Mouse (Mus musculus): ENCODE results near the gene Pik3ap1.
"Not testable (repeated sequence)": the region's sequence is repeated elsewhere in the genome, so short reads cannot be mapped to it uniquely, and the experiment has no call there.

The Pik3ap1 gene

DNA sequence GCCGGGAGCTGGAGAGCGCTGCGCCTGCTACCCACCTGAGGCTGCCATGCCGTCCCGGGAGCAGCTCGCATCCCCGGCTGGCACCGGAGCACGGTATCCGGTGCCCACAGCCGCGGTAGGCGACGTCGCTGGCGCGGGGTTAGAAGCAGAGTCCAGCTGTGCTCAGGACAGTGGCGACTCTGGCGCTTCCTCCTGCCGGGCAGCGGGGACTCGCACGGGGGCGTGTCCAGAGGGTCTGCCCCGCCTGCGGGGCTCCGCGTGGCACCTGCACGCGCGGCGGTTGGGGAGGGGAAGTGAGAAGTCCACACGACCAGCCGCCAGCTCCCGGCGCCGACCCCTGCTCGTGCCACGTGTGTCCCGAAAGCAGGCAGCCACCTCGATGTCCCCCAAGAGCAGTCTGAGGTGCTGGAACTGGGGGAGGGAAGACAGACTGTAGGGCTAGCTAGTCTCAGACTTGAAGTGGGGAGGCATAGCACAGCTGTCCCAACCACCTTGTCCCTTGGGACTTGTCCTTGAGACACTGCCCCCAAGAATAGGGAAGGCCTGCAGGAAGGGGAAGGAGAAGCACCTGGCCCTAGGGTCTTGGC, at the start of gene Pik3ap1:
Gene Pik3ap1, minus strand, starts transcription at position 181 of the 587 bp plus-strand sequence.
- peak; percentile 33 to 34 for DNase-seq (ENCODE audit: low spot score in 2 of 2)

DNA sequence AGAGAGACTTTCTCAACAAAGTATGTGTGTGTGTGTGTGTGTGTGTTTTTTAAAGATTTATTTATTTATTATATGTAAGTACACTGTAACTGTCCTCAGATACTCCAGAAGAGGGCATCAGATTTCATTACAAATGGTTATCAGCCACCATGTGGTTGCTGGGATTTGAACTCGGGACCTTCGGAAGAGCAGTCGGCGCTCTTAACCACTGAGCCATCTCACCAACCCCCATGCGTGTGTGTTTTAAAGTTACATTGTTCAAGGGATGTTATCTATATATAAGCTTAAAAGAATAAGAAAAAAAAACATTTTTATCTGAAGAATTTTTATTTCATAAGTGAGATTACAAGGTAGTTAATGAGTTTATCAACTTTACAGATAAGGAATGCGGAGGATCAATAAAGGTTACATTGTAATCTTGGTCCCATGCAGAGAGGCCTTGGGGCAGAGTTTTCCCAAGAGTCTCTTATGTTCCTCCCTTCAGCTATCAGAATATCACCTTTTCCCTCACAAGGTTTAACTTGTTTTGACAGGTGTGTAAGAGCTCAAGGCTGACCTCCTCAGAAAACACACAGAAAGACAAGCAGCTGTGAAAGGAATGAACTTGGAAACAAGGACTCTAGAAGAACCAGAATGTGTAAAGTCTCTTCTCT, 46.7 kb upstream of the Pik3ap1 start:
- DNase-seq (ENCODE audit: low spot score in 2 of 2), result not testable (repeated sequence)

- not testable (repeated sequence) for DNase-seq (ENCODE audit: low spot score in 2 of 2)
Observed at GRCm38 (mm10) chr19:41425927-41426772, 41.2 kb upstream of the Pik3ap1 start.

DNA sequence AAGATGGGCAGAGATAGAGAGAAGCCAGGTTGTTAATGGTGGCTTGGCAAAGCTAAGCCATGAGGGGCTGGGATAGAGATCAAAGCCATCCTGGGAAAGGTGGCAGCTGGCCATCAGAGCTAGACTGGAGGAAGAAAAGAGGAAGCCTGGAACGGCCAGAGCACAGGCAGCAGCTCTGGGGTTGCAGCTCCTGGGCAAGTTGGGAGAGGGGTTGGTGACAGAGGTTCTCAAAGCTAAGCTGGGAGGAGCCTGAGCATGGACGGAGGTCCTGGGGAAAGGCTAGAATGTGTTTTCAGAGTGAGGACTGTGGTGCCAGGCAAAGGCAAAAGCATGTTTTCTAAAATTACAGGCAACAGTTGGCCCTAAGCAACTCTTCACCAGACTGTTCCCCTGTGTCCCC, 36.4 kb upstream of the Pik3ap1 start:
- DNase-seq (ENCODE audit: low spot score in 2 of 2), result no peak

- no peak for DNase-seq (ENCODE audit: low spot score in 2 of 2)
Observed at GRCm38 (mm10) chr19:41418786-41419185, 33.9 kb upstream of the Pik3ap1 start.

GRCm38 (mm10) chr19:41417995-41418394, 33.1 kb upstream of the Pik3ap1 start:
- DNase-seq (ENCODE audit: low spot score in 2 of 2), result no peak

DNA sequence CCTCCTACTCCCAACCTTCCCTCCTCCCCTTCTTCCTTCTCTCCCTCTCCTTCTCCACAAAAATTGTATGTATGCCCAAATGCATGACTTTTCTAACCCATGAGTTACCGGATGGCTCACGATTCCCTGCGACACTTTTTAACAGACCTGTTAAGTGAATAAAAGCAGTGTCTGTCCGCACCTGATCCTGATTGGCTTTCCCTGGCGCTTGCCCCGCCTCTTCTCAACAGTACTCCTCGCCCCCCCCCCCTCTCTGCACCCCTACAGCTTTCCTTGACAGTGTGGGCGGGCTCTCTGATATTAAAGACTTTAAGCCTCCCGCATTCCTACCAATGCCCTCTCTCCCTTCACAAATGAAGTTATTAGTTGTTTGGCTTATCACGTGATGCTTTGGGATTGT, 31.3 kb upstream of the Pik3ap1 start:
- no peak for DNase-seq (ENCODE audit: low spot score in 2 of 2)

DNA sequence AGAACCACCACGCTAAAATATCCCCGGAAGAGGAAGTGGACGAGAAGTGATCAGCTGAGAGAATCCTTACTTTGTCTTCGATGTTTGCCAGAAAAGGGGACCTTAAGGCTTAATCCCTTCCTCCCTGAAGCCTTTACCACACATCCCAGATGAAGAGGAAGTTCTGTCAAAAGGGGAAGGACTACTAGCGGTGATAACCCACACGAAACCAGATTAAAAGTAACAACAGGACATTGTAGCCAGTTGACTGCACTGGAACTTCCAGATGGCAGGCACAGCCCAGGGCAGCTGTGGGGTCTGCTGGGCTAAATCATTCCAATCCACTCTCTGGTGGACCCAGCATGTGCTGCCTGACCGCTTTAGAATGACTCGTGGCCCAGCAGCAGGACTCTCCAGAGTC, 17.7 kb upstream of the Pik3ap1 start:
- peak; percentile 8 to 35 for DNase-seq (ENCODE audit: low spot score in 2 of 2)

- no peak for DNase-seq (ENCODE audit: low spot score in 2 of 2)
Observed at GRCm38 (mm10) chr19:41390856-41391255, 6.0 kb upstream of the Pik3ap1 start.

DNA sequence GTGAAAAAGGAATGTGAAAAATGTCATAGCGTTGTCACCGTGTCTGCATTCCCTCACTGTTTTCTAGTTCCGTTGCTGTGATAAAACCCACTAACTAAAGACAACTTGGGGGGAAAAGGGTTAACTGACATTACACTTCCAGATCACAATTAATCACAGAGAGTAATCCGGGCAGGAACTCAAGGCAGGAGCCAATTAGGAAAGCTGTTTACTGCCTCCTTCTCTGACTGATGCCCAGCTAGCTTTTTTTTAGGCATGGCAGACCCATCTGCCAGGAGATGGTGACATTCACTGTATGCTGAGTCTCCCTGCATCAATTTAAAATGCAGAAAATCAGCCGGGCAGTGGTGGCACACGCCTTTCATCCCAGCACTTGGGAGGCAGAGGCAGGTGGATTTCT, 4.4 kb upstream of the Pik3ap1 start:
- DNase-seq (ENCODE audit: low spot score in 2 of 2), result no peak

GRCm38 (mm10) chr19:41388242-41388641, 3.3 kb upstream of the Pik3ap1 start:
- no peak for DNase-seq (ENCODE audit: low spot score in 2 of 2)

- DNase-seq (ENCODE audit: low spot score in 2 of 2), result no peak
Observed at GRCm38 (mm10) chr19:41387262-41387661, 2.4 kb upstream of the Pik3ap1 start.

DNA sequence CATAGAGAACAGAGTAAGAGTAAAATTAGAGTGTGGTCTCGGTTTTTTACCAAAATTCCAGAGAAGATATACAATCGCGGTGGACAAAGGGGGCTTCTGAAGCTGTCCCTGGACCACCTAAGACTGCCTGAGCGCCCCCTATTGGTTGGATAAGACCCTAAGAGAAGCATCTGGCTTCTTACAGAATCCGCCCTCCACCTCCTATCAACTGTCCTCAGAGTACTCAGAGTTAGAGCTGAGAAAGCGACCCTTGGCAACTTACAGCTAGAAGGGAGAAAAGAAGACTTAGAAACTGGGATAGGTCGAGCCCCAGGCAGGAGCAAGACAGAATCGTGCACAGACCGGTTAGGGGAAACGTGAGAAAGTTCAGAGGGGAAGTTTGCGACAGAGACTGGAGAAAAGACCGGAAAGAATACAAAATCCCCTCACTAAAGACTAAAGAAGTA, 473 bp downstream of the Pik3ap1 start:
- no peak for DNase-seq (ENCODE audit: low spot score in 2 of 2)

DNA sequence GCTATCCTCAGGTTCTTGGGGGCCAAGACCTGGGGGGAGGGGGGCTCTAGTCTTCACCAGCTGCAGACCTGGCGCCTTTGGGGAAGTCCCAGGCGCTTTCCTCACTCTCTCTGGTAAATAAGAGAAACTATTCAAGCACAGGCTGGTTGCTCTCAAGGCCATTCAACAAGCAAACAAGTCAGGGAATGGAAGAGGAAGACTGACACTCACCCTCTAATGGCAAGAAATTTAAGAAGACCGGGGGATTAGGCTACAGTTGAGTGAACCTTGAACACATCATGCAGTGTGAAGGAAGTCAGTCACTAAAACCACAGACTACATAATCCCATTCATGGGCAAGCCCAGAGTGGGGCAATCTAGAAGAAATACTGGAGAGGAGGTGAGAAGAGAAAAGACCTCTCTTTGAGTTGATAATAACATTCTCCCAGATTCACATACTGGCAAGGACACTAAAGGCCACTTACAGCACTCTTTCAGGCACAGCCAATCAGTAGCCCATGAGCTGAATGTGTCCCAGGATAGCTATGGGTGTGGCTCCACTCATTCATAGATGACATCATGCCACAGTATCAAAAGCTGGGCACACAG, 2.4 kb downstream of the Pik3ap1 start:
- DNase-seq (ENCODE audit: low spot score in 2 of 2), result no peak

- peak in 1 of 2 experiments; percentile 20 for DNase-seq (ENCODE audit: low spot score in 2 of 2)
Observed at GRCm38 (mm10) chr19:41381581-41382239, 3.2 kb downstream of the Pik3ap1 start.

- DNase-seq (ENCODE audit: low spot score in 2 of 2), result no peak
Observed at GRCm38 (mm10) chr19:41379195-41379594, 5.7 kb downstream of the Pik3ap1 start.

GRCm38 (mm10) chr19:41375791-41376190, 9.1 kb downstream of the Pik3ap1 start:
- no peak for DNase-seq (ENCODE audit: low spot score in 2 of 2)

GRCm38 (mm10) chr19:41375096-41375495, 9.8 kb downstream of the Pik3ap1 start:
- no peak for DNase-seq (ENCODE audit: low spot score in 2 of 2)

GRCm38 (mm10) chr19:41374658-41375057, 10.2 kb downstream of the Pik3ap1 start:
- no peak for DNase-seq (ENCODE audit: low spot score in 2 of 2)

DNA sequence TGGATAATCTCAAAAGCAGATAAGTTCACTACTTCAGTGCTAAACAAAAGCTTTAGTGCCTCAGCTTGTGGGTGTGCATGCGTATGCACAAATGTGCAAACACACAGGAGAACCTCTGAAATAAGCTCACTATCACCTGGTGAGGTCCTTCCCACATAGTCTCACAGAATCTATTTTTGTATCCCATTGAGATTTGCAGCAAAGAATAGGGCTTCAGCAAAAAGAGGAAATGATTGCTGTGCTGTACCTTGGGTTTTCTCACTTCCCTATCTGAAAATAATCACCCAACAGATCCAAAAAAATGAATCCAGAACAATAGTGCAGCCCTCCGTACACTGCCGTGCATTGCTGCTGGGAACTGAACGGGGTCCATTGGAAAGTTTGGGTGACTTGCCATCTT, 12.6 kb downstream of the Pik3ap1 start:
- DNase-seq (ENCODE audit: low spot score in 2 of 2), result peak in 1 of 2 experiments; percentile 26

GRCm38 (mm10) chr19:41371373-41371772, 13.5 kb downstream of the Pik3ap1 start:
- no peak for DNase-seq (ENCODE audit: low spot score in 2 of 2)
